Mouse (Mus musculus) liver, adult (tissue): Measurements from ENCODE around the gene Tmem8b.
A peak's percentile ranks its signal among the peaks of the same experiment; 100 is the strongest.

Experiments used
- GATA4 ChIP-seq: IDR thresholded peaks from 2 replicates; pipeline ENCODE4 v1.6.1; 2014; ENCODE audit warnings: mild to moderate bottlenecking, low read length; ENCODE audit not compliant: insufficient replicate concordance

Tmem8b gene

DNA sequence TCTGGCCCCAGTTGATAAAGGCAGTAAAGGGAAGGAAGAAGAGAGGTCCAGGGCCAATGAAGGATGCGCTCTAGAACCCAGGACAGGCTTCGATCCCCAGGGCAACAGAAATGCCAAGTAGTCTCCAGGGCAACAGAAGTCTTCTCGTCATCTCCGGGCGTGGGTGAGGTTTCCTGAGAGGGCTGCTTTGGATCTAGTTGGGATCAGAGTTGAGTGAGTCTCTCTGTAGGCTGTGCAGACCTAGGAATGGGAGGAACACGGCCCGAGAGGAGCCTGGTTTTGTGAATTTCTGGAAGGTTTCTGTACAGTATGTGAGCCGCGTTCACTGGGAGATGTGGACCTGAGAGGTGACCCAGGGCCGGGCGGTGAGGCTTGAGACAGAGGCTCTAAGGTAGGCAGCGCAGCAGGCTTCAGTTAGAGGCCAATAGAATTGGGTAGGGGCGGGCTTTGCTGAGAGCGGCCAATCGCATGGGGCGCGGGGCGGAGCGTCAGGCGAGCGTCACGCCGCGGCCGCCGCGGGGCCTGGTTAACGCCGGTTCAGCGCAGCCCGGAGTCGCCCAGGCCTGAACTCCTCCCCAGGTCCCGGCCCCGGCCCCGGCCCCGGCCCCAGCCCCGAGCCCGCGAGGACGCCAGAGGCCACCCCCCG, at the start of gene Tmem8b, which contains the start of gene Fam221b:
Tmem8b (plus strand) TSS at position 190 of the 646 bp plus-strand sequence.
Fam221b (minus strand) TSS at position 364 of the 646 bp plus-strand sequence.
- TF ChIP-seq GATA4: no peak

DNA sequence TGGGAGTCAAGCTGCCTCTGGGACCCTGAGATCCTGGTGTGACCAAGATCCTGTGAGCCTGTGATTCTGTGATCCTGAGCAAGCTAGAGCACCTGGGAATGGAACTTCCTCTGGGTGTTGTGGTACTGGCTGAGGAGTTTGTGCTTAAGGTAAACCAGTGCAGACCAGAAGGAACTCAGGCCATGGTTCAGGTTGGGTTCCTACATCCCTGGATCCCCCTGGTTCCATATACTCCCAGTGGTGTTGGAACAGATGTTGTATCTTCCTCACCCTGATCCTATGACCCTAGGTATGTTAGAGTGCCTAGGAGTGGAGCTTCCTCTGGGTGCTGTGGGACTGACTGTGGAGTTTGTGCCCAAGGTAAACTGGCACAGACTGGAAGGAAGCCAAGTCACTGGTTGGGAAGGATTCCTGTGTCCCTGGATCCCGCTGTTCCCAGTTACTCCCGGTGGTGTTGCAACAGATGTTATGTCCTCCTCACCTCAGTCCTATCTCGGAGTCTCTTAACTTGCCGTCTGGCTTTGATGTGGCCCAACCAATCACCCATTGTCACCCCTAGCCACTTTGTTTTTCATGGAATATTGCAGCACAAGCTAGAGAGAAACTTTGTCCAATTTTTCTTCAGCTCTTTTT, 48.5 kb upstream of the Tmem8b start:
- TF ChIP-seq GATA4: peak; percentile 51; the same call in 1 of the 2 replicates

DNA sequence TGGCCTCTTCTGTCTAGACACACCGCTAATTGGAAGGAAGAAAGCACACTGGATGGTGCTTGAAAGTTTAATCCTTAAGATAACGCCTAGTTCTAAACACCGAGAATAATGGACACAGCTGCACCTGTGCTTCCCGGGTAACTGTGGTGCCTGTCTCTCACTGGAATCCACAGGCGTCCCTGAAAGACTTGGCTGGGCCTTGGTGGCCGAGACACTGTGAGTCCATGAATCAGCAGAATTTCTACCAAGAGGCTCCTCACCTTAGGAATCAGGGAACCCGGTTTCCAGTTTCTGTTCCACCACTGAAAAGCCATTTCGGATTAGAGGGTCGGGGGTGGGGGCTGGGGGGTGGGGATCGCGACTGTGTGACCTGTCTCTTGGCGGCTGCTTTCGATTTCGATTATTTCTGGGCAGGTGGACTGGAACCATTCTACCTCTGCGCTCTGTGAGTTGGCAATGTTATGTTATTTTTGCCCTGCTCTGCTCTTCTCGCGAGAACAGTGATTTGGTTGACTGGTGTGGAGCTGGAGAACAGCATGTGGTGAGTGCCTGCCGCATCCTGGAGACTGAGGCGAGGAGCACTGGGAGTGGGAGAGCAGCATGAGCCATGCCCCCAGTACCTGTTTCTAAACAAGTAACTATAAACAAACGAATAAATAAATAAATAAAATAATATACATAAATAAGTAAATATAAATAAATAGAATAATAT, 39.5 kb upstream of the Tmem8b start:
- no peak for TF ChIP-seq GATA4

DNA sequence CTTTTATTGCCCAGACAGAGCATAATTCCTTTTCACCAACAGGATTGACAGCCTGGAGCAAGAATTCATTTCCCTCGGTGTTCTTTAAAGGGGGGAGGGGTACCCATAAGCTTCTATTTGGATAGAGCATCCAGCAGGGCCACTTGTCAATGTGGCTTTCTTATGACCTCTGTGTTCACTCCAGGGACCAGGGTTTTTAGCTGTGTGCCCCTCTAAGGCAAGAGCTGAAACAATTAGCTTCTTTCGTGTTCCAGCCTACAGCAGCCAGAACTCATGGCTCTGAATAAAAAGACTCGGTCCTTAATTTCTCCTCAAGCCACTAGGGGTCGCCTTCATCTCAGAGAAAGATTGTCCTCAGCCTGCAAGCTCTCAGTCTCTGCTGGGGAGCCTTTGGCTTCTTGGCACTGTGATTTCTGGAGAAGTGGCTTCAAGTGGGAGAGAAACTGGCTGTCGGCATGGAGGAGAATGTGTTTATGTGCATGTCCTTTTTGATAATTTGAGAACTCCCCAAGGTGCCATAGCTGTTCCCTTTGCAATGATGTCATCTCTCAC, 38.7 kb upstream of the Tmem8b start:
- no peak for TF ChIP-seq GATA4

DNA sequence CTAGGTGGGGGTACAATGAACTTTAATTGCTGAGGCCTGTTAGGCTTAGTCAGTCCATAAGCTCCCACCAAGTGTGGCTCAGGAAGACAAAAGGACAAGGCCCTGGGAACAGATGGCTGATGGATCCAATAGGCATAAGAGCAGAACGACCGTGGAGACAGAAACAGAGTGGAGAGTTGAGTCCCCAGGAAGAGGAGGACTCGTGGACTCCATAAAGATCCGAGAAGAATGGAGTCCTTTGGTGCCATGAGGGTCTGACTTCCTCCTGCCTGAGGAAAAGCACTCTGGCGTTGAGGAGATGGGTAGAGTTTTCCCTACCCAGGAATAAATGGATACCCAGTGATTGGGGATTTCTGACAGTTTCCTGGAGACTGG, 38.1 kb upstream of the Tmem8b start:
- TF ChIP-seq GATA4: no peak

DNA sequence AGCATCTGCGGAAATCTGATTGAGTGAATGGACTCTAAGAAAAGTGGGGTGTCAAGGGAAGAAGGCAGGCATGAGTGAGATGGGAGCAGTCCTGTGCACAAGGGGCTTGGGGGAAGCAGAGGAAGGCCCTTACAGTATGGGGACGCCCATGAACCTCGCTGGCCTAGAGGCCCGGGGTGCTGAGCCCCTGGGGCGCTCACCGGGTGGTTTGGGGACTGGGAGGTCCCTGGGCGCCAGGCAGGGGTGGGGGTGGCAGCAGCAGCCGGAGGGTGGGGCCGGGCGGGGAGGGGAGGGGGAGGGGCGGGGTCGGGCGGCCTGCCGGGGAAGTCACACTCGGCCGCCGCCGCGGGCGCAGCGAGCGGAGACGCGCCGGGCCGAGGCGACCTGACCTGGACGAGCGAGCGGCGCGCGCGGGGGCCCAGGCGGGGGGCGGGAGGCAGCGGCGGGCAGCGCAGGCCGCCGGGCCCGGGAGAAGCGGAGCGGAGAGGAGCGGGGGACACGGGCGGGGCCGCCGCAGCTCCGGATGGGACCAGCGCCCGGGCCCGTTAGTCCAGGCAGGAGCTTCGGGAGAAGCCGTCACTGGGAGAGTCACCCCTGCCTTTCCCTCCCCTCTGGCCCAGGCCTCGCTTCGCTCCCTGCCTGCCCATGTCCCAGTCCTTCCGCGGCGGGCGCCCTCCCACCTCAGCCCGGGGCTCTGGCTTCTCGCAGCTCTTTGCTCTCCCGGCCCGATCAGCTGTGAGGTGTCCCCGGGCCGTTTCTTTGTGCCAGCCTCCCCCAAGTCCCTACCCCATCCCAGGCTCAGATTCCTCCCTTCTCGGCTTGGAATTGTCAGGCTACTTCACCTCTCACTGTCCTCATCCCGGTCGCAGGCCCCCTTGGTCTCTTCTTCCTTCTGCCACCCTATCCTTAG, 37.5 kb upstream of the Tmem8b start, which contains the start of gene Npr2:
Npr2 (plus strand) TSS at position 890 of the 910 bp plus-strand sequence.
- TF ChIP-seq GATA4: no peak

DNA sequence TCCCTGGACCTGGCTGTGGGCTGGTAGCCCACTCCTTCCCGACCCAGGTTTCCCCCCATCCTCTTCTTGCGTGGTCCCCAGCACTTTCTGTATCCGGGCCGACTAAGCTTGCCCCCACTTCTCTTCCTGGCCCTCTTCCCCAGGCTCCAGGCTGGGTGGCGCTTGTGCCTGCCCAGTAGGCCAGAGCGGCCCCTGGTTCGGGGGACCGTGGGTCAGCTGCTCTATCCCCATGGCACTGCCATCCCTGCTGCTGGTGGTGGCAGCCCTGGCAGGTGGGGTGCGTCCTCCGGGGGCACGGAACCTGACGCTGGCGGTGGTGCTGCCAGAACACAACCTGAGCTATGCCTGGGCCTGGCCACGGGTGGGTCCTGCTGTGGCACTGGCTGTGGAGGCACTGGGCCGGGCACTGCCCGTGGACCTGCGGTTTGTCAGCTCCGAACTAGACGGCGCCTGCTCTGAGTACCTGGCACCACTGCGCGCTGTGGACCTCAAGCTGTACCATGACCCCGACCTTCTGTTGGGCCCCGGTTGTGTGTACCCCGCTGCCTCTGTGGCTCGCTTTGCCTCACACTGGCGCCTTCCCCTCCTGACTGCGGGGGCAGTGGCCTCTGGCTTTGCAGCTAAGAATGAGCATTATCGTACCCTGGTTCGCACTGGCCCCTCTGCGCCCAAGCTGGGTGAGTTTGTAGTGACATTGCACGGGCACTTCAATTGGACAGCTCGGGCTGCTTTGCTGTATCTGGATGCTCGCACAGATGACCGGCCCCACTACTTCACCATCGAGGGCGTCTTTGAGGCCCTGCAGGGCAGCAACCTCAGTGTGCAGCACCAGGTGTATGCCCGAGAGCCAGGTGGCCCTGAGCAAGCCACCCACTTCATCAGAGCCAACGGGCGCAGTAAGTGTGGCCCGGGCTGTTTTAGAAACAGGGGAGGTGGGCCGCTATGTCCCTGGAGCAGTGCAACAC, 36.5 kb upstream of the Tmem8b start:
- no peak for TF ChIP-seq GATA4

DNA sequence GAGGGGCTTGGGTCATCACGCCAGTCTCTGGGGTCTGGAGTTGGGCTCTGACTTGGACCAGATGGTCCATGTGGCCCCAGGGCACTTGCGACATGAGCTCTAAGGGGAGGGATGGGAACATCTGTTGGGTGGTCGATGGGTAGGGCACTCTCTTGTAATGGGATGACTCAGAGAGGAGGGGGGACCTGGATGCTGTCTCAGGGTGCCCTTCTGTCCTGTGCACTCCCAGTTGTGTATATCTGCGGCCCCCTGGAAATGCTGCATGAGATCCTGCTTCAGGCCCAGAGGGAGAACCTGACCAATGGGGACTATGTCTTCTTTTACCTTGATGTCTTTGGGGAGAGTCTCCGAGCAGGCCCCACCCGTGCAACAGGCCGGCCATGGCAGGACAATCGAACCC, 35.5 kb upstream of the Tmem8b start:
- TF ChIP-seq GATA4: no peak

DNA sequence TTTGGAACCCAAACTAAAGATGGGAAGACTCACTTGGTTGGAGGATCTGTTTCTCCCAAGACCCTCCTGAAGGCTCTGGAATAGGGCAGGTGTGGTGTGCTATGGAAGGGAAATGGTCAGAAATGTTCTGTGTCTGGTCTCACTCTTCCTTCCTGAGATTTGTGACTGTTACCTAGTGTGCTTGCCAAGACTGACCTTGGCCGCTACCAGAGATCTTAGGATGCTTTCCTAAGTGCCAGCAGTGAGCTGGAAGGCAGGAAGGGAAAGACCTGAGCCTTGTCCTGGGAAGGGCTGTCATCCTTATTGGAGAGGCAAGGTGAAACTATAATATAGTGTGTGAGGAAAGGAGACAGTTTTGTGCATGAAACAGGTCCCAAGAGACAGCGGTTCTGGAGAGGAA, 35.0 kb upstream of the Tmem8b start:
- no peak for TF ChIP-seq GATA4

DNA sequence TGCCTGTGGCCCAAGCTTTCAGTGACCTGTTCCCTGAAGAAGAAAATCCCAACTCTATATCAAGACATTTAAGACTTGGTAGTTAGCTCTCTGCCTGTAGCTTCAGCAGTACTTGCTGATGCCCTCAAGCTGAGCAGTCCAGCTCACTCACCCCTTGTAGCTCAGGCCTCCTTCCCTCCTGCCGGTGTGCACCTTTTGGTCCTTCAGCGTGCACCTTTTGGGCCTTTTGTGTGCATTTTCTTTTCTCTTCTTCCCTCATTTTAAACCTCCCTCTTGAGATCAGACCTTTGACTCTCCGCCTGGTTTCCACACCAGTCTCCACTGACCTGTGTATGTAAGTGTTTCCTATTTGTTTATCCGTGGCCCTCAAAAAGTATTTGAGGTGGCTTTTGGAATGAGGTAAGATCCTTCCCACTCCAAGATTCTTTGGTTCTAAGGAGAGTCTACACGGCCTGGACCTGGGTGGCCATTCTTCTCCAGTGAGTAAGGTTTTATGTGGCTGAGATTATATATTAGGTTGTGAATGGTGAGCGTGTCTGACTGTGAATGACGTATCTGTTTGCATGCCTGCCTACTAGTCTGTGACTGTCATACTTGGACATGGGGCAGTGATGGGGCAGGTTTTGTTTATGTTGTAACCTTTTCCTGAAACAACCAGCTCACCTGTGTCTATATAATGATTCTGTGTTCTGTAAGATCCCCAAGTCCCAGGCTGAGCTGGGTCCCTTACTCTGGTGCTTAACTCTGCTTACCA, 34.0 kb upstream of the Tmem8b start:
- TF ChIP-seq GATA4: no peak

DNA sequence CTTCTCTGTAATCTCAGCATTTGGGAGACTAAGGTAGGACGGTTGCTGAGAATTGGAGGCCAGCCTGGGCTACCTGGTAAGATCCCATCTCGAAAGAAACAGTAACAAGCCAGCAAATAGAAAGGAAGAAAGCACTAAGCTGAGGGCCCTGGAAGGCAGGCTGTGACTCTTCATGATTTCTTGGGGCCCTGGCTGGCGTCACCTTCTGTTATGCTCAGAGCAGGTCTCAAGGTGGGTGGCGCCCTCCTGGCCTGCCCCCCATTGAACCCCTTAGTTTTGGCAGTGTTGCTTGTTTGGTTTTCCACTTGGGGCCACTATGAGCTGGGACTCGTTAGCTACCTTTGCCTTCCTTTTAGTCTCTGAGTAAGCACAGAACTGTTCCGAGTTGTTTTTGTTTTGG, 32.0 kb upstream of the Tmem8b start:
- no peak for TF ChIP-seq GATA4

DNA sequence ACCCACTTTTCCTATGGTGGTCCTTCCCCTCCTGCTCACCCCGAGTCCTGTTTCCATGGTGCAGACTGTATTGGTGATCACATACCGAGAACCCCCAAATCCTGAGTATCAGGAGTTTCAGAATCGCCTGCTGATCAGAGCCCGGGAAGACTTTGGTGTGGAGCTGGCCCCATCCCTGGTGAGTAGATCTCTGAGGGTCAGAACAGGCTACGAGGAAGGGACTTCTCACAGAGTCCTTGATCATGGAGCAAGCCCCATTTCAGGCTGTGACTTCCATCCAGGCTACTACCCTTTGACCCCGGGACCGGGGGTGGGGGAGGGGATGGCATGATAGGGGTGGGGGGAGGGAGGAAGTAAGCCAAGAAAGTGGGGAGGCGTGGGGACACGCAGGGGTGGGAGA, 28.7 kb upstream of the Tmem8b start:
- TF ChIP-seq GATA4: no peak

DNA sequence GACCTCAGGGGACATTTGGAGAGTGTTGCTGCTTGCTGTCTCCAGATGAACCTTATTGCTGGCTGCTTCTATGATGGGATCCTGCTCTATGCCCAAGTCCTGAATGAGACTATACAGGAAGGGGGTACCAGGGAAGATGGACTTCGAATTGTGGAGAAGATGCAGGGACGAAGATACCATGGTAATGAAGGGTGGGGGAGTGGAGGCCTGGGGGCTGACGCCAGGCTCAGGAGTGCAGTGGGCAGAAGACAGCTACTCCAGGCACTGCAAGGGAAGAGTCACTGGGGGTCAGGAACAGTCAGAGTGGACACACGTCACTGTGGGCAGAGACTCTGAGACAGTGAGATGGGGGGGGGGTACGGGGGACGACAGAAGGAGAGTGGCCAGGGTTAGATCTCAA, 28.3 kb upstream of the Tmem8b start:
- TF ChIP-seq GATA4: no peak
